Mouse (Mus musculus) heart, embryonic 15.5 days (tissue): ENCODE measurements around the gene B4galnt2. TPM values are rescaled to one million over a fixed set of nuclear protein-coding genes. Genes with fewer than 3 reads are reported as not detected.

ENCODE experiments used
- ATAC-seq: fragments of 200-750 bp; cut with Nextera tagmentation; replicated peaks from 2 replicates; pipeline ENCODE4 v1.8.0; 2017; ENCODE audit warnings: low read depth, moderate TSS enrichment; ENCODE audit not compliant: insufficient number of reproducible peaks, insufficient read depth, low FRiP score
- H3K27ac ChIP-seq: fragments of 300-500 bp; sonication (generic); 2 replicates; pipeline ENCODE4 v1.5.1; 2015; ENCODE audit warnings: mild to moderate bottlenecking, inconsistent platforms
- H3K27me3 ChIP-seq: fragments of 300-500 bp; sonication (generic); 2 replicates; pipeline ENCODE4 v1.6.1; 2015; ENCODE audit warnings: inconsistent platforms
- H3K36me3 ChIP-seq: fragments of 300-500 bp; sonication (generic); 2 replicates; pipeline ENCODE4 v1.6.1; 2015; ENCODE audit warnings: mild to moderate bottlenecking, inconsistent platforms
- H3K4me1 ChIP-seq: fragments of 300-500 bp; sonication (generic); replicated peaks from 2 replicates; pipeline ENCODE4 v1.6.1; 2015; ENCODE audit warnings: inconsistent platforms
- H3K4me2 ChIP-seq: fragments of 300-500 bp; sonication (generic); 2 replicates; pipeline ENCODE4 v1.6.1; 2015; ENCODE audit warnings: inconsistent platforms, mild to moderate bottlenecking, moderate library complexity
- H3K4me3 ChIP-seq: fragments of 300-500 bp; sonication (generic); 2 replicates; pipeline ENCODE4 v1.5.1; 2015; ENCODE audit warnings: mild to moderate bottlenecking, inconsistent platforms
- H3K9ac ChIP-seq: fragments of 300-500 bp; sonication (generic); 2 replicates; pipeline ENCODE4 v1.6.1; 2015; ENCODE audit warnings: mild to moderate bottlenecking, inconsistent platforms
- H3K9me3 ChIP-seq: fragments of 300-500 bp; sonication (generic); replicated peaks from 2 replicates; pipeline ENCODE4 v1.6.1; 2016; ENCODE audit warnings: inconsistent platforms
- WGBS: fragments of 180-500 bp; shearing (Covaris S2); methylation state at CpG from one replicate; pipeline ENCODE4 v1.1.7; 2015; ENCODE audit warnings: mixed read lengths; 5-methylcytosine and 5-hydroxymethylcytosine counted together
- polyA plus RNA-seq: library from polyadenylated mRNA; unstranded; fragments of >200 nt; fragmentation: Nextera tagmentation; extraction: Ambion mirVana; gene quantifications from 2 replicates; pipeline ENCODE4 v1.2.1, GENCODE M21; 2015

Gene B4galnt2
- polyA plus RNA-seq, 1 experiment from 2014 or later, result 0.23 TPM

- Histone ChIP-seq H3K27me3 (no peaks in the 10 kb centered on the region), H3K9me3 (no peaks in the 10 kb centered on the region), H3K4me1 (peaks cover 13% of the 10 kb centered on the region), H3K4me2 (0 out of 2 replicates have a peak overlapping the region, but pooled peaks have one; percentile 85), H3K9ac (no peak overlapping the region), H3K4me3 (no peak overlapping the region), H3K27ac (no peak overlapping the region), H3K36me3 (no peaks in the 10 kb centered on the region)
- no peak for ATAC-seq
- 72% methylated on average over 4 of the region's 4 CpGs for WGBS
These were observed 57.4 kb downstream of the B4galnt2 start for GRCm38 (mm10) chr11:95857306-95857705.

- no peak overlapping the region for H3K4me3 ChIP-seq
- no peak overlapping the region for H3K9ac ChIP-seq
- H3K9me3 ChIP-seq, result no peaks in the 10 kb centered on the region
- ATAC-seq, result no peak
- H3K36me3 ChIP-seq, result no peaks in the 10 kb centered on the region
- 0 out of 2 replicates have a peak, but pooled peaks cover 7% of the 10 kb centered on the region for H3K4me1 ChIP-seq
- H3K27me3 ChIP-seq, result no peaks in the 10 kb centered on the region
- no peak overlapping the region for H3K27ac ChIP-seq
- 43% methylated on average over 5 of the region's 5 CpGs for WGBS
- H3K4me2 ChIP-seq, result no peak overlapping the region
These were observed 61.0 kb downstream of the B4galnt2 start for GRCm38 (mm10) chr11:95853684-95854083.

- H3K27ac ChIP-seq, result no peak overlapping the region
- H3K36me3 ChIP-seq, result no peaks in the 10 kb centered on the region
- WGBS, result 73% methylated on average over 2 of the region's 2 CpGs
- H3K9ac ChIP-seq, result no peak overlapping the region
- no peak overlapping the region for H3K4me3 ChIP-seq
- no peaks in the 10 kb centered on the region for H3K27me3 ChIP-seq
- no peak for ATAC-seq
- no peak overlapping the region for H3K4me2 ChIP-seq
- H3K4me1 ChIP-seq, result no peaks in the 10 kb centered on the region
- H3K9me3 ChIP-seq, result no peaks in the 10 kb centered on the region
These were observed 63.8 kb downstream of the B4galnt2 start for GRCm38 (mm10) chr11:95850898-95851297.

- H3K9ac ChIP-seq, result no peak overlapping the region
- 71% methylated on average over 4 of the region's 4 CpGs for WGBS
- no peaks in the 10 kb centered on the region for H3K36me3 ChIP-seq
- ATAC-seq, result no peak
- H3K4me2 ChIP-seq, result peak overlapping the region; percentile 47
- no peaks in the 10 kb centered on the region for H3K4me1 ChIP-seq
- H3K27ac ChIP-seq, result no peak overlapping the region
- H3K9me3 ChIP-seq, result no peaks in the 10 kb centered on the region
- 0 out of 2 replicates have a peak, but pooled peaks cover 7% of the 10 kb centered on the region for H3K27me3 ChIP-seq
- H3K4me3 ChIP-seq, result no peak overlapping the region
These were observed 69.8 kb downstream of the B4galnt2 start for GRCm38 (mm10) chr11:95844935-95845334.

GRCm38 (mm10) chr11:95843421-95843950 is 71.2 kb downstream of the B4galnt2 start:
- 0 out of 2 replicates have a peak, but pooled peaks cover 7% of the 10 kb centered on the region for H3K27me3 ChIP-seq
- peak overlapping the region; percentile 47 for H3K4me2 ChIP-seq
- H3K9me3 ChIP-seq, result no peaks in the 10 kb centered on the region
- H3K27ac ChIP-seq, result peak overlapping the region; percentile 80
- no peak overlapping the region for H3K9ac ChIP-seq
- ATAC-seq, result no peak
- H3K4me3 ChIP-seq, result peak overlapping the region; percentile 32
- no peaks in the 10 kb centered on the region; the same call in 1 of the 2 replicates for H3K4me1 ChIP-seq
- no peaks in the 10 kb centered on the region for H3K36me3 ChIP-seq
- WGBS, result 45% methylated on average over 6 of the region's 6 CpGs

GRCm38 (mm10) chr11:95842953-95843352 is 71.7 kb downstream of the B4galnt2 start:
- Histone ChIP-seq H3K27ac (peak overlapping the region; percentile 80), H3K4me1 (peaks cover 2% of the 10 kb centered on the region; the same call in 1 of the 2 replicates), H3K9ac (no peak overlapping the region), H3K4me2 (peak overlapping the region; percentile 47), H3K27me3 (0 out of 2 replicates have a peak, but pooled peaks cover 7% of the 10 kb centered on the region), H3K9me3 (no peaks in the 10 kb centered on the region), H3K4me3 (peak overlapping the region; percentile 46), H3K36me3 (no peaks in the 10 kb centered on the region)
- ATAC-seq, result 0 out of 2 replicates have a peak, but pooled peaks have one; percentile 25
- 45% methylated on average over 5 of the region's 5 CpGs for WGBS

GRCm38 (mm10) chr11:95842074-95842681 is 72.5 kb downstream of the B4galnt2 start, which contains the start of gene Abi3:
Gene Abi3 (minus strand): TSS chr11:95842476.
- Histone ChIP-seq H3K27me3 (0 out of 2 replicates have a peak, but pooled peaks cover 7% of the 10 kb centered on the region), H3K4me1 (peaks cover 10% of the 10 kb centered on the region), H3K36me3 (no peaks in the 10 kb centered on the region), H3K9ac (peak within 1 kb of the TSS; percentile 47), H3K27ac (peak within 1 kb of the TSS; percentile 80), H3K9me3 (no peaks in the 10 kb centered on the region), H3K4me3 (peak within 1 kb of the TSS; percentile 46), H3K4me2 (peak within 1 kb of the TSS; percentile 47)
- WGBS, result 15% methylated on average over 11 of the region's 11 CpGs
- ATAC-seq, result peak; percentile 84

- Histone ChIP-seq H3K9ac (peak overlapping the region; percentile 47), H3K36me3 (no peaks in the 10 kb centered on the region), H3K27me3 (0 out of 2 replicates have a peak, but pooled peaks cover 7% of the 10 kb centered on the region), H3K4me1 (peaks cover 17% of the 10 kb centered on the region), H3K9me3 (no peaks in the 10 kb centered on the region), H3K4me3 (peak overlapping the region; percentile 46), H3K27ac (peak overlapping the region; percentile 80), H3K4me2 (peak overlapping the region; percentile 47)
- no peak for ATAC-seq
- WGBS, result 48% methylated on average over 10 of the region's 10 CpGs
These were observed 73.2 kb downstream of the B4galnt2 start for GRCm38 (mm10) chr11:95841498-95841830.

- Histone ChIP-seq H3K27me3 (0 out of 2 replicates have a peak, but pooled peaks cover 7% of the 10 kb centered on the region), H3K4me3 (peak overlapping the region; percentile 46), H3K4me2 (peak overlapping the region; percentile 47), H3K9ac (peak overlapping the region; percentile 47; the same call in 1 of the 2 replicates), H3K9me3 (no peaks in the 10 kb centered on the region), H3K4me1 (peaks cover 23% of the 10 kb centered on the region), H3K27ac (peak overlapping the region; percentile 80), H3K36me3 (no peaks in the 10 kb centered on the region)
- 66% methylated on average over 5 of the region's 5 CpGs for WGBS
- ATAC-seq, result no peak
These were observed 73.8 kb downstream of the B4galnt2 start for GRCm38 (mm10) chr11:95840694-95841497.

GRCm38 (mm10) chr11:95838999-95839868 is 75.5 kb downstream of the B4galnt2 start:
- Histone ChIP-seq H3K36me3 (no peaks in the 10 kb centered on the region), H3K4me1 (peaks cover 39% of the 10 kb centered on the region), H3K27me3 (peaks cover 11% of the 10 kb centered on the region; the same call in 1 of the 2 replicates), H3K4me3 (0 out of 2 replicates have a peak overlapping the region, but pooled peaks have one; percentile 2), H3K27ac (no peak overlapping the region), H3K9ac (no peak overlapping the region), H3K4me2 (peak overlapping the region; percentile 47), H3K9me3 (no peaks in the 10 kb centered on the region)
- 78% methylated on average over 8 of the region's 8 CpGs for WGBS
- ATAC-seq, result no peak
